Mouse (Mus musculus): ENCODE measurements around the gene Wdr45. TPM values are rescaled to one million over a fixed set of nuclear protein-coding genes. Genes with fewer than 3 reads are reported as not detected.
"Not testable (repeated sequence)": the region's sequence is repeated elsewhere in the genome, so short reads cannot be mapped to it uniquely, and the experiment has no call there.

Wdr45 gene
- total RNA-seq, 4 experiments from 2014 or later = 55.6 to 68.4 (median 62.7) TPM

- DNase-seq (ENCODE audit: low spot score in 2 of 2) = peak; percentile 46 to 66
Measured at GRCm38 (mm10) chrX:7721514-7722281, 7.6 kb downstream of the Wdr45 start, which contains the start of gene Gm45208. Gene Gm45208, plus strand, starts transcription at chrX:7722245.

- no peak for DNase-seq (ENCODE audit: low spot score in 2 of 2)
Measured at GRCm38 (mm10) chrX:7722282-7722611, 8.1 kb downstream of the Wdr45 start.

- no peak for DNase-seq (ENCODE audit: low spot score in 2 of 2)
Measured at GRCm38 (mm10) chrX:7722691-7723090, 8.6 kb downstream of the Wdr45 start.

GRCm38 (mm10) chrX:7724135-7724534 lies 10.0 kb downstream of the Wdr45 start:
- DNase-seq (ENCODE audit: low spot score in 2 of 2) = no peak

GRCm38 (mm10) chrX:7725841-7726240 lies 11.7 kb downstream of the Wdr45 start:
- DNase-seq (ENCODE audit: low spot score in 2 of 2) = no peak

- DNase-seq (ENCODE audit: low spot score in 2 of 2) = no peak
Measured at GRCm38 (mm10) chrX:7727176-7727575, 13.0 kb downstream of the Wdr45 start.

- peak; percentile 75 to 83 for DNase-seq (ENCODE audit: low spot score in 2 of 2)
Measured at GRCm38 (mm10) chrX:7728215-7728921, 14.2 kb downstream of the Wdr45 start, which contains the start of gene Praf2. Gene Praf2, plus strand, starts transcription at chrX:7728439.

GRCm38 (mm10) chrX:7728922-7729265 lies 14.8 kb downstream of the Wdr45 start:
- DNase-seq (ENCODE audit: low spot score in 2 of 2) = no peak

GRCm38 (mm10) chrX:7733571-7734156 lies 19.5 kb downstream of the Wdr45 start:
- DNase-seq (ENCODE audit: low spot score in 2 of 2) = peak in 1 of 2 experiments; percentile 51

- DNase-seq (ENCODE audit: low spot score in 2 of 2) = no peak
Measured at GRCm38 (mm10) chrX:7739336-7740081, 25.4 kb downstream of the Wdr45 start.

- no peak for DNase-seq (ENCODE audit: low spot score in 2 of 2)
Measured at GRCm38 (mm10) chrX:7740082-7740819, 26.1 kb downstream of the Wdr45 start.

- DNase-seq (ENCODE audit: low spot score in 2 of 2) = no peak
Measured at GRCm38 (mm10) chrX:7741103-7741502, 27.0 kb downstream of the Wdr45 start.

- DNase-seq (ENCODE audit: low spot score in 2 of 2) = no peak
Measured at GRCm38 (mm10) chrX:7743470-7743869, 29.3 kb downstream of the Wdr45 start.

- DNase-seq (ENCODE audit: low spot score in 2 of 2) = no peak
Measured at GRCm38 (mm10) chrX:7744940-7745339, 30.8 kb downstream of the Wdr45 start.

GRCm38 (mm10) chrX:7745429-7745828 lies 31.3 kb downstream of the Wdr45 start:
- no peak for DNase-seq (ENCODE audit: low spot score in 2 of 2)

- DNase-seq (ENCODE audit: low spot score in 2 of 2) = peak; percentile 55 to 73
Measured at GRCm38 (mm10) chrX:7750432-7751116, 36.4 kb downstream of the Wdr45 start, which contains the start of gene Ccdc120. Gene Ccdc120, minus strand, starts transcription at chrX:7750905.

GRCm38 (mm10) chrX:7753627-7754026 lies 39.5 kb downstream of the Wdr45 start:
- DNase-seq (ENCODE audit: low spot score in 2 of 2) = not testable (repeated sequence)

- peak; percentile 88 to 93 for DNase-seq (ENCODE audit: low spot score in 2 of 2)
Measured at GRCm38 (mm10) chrX:7762137-7762920, 48.2 kb downstream of the Wdr45 start, which contains the start of gene Tfe3. Gene Tfe3, plus strand, starts transcription at chrX:7762560.

GRCm38 (mm10) chrX:7762921-7763197 lies 48.7 kb downstream of the Wdr45 start:
- no peak for DNase-seq (ENCODE audit: low spot score in 2 of 2)

Measured in layer of hippocampus, adult 8-10 months (tissue).